8 mouse cellular contexts compared by ENCODE assay signal in genomic region chrX:48694864-48695371, GRCm38 (mm10). TPM values are rescaled to one million over a fixed set of nuclear protein-coding genes. Genes with fewer than 3 reads are reported as not detected.
A peak's percentile ranks its signal among the peaks of the same experiment; 100 is the strongest.
DNase-seq lines count a peak whose midpoint lies in the region; ATAC-seq lines count a peak whose summit lies in the region.

TSS of gene Rbmx2 (plus strand) at chrX:48695004.

- peak within 1 kb of the TSS; percentile 57 for H3K4me2 ChIP-seq in hindbrain, embryonic 14.5 days (replicated peaks)

- 19% methylated on average over 38 of the region's 42 CpGs for WGBS in hindbrain, embryonic 14.5 days

- H3K4me1 ChIP-seq in hindbrain, embryonic 14.5 days (replicated peaks; ENCODE audit: control insufficient read depth, insufficient read depth, low read length) = no peaks in the 10 kb centered on the region; the same call in 1 of the 2 replicates

- DNase-seq in R1 (ENCODE audit: low read depth, low spot score) = peak; percentile 94
- peak; percentile 89 to 94 for DNase-seq in cerebellum, postnatal 25 days
- peak; percentile 70 to 84 for DNase-seq in frontal cortex, postnatal 25 days (ENCODE audit: low spot score in 2 of 2)
- DNase-seq in hindbrain, embryonic 14.5 days (ENCODE audit: low spot score) = peak; percentile 89
- DNase-seq in layer of hippocampus, postnatal 36 days = peak; percentile 85 to 88
- peak; percentile 90 for DNase-seq in lung, postnatal 36 days
- peak; percentile 95 for DNase-seq in retina, postnatal 1 day
- peak; percentile 60 to 79 for DNase-seq in urinary bladder, adult 18-20 months (ENCODE audit: low spot score in 2 of 2)

- no peaks in the 10 kb centered on the region for H3K27me3 ChIP-seq in hindbrain, embryonic 14.5 days (ENCODE audit: control insufficient read depth, insufficient read depth, low read length)

- H3K36me3 ChIP-seq in hindbrain, embryonic 14.5 days (replicated peaks; ENCODE audit: control insufficient read depth, insufficient read depth) = no peaks in the 10 kb centered on the region

- peak within 1 kb of the TSS; percentile 54; the same call in 1 of the 2 replicates for H3K27ac ChIP-seq in hindbrain, embryonic 14.5 days

- H3K9ac ChIP-seq in hindbrain, embryonic 14.5 days = peak within 1 kb of the TSS; percentile 60

- ATAC-seq in hindbrain, embryonic 14.5 days (ENCODE audit: low FRiP score) = peak; percentile 99

- no peaks in the 10 kb centered on the region for H3K9me3 ChIP-seq in hindbrain, embryonic 14.5 days (ENCODE audit: control insufficient read depth, low read length)

- H3K4me3 ChIP-seq in hindbrain, embryonic 14.5 days (replicated peaks; ENCODE audit: low read length) = peak within 1 kb of the TSS; percentile 50

RNA-seq across cellular contexts. Expression of gene Rbmx2, which starts in this region (rescaled TPM):
- 18.7 and 19.0 TPM in 2 replicates for polyA plus RNA-seq in hindbrain, embryonic 14.5 days (2014; fragmentation: Nextera tagmentation; extraction: Ambion mirVana)
- total RNA-seq in layer of hippocampus, postnatal 36 days (2021) = 1 to 10 TPM; 4.6 to 6.0 TPM

Comparison
In these comparisons a context has a peak if more than half of its experiments do, and no peak if none do; other contexts are left out.
1. Peak in every context shown above with its lines: DNase-seq, ATAC-seq, H3K4me3 ChIP-seq and H3K27ac ChIP-seq.